Mouse (Mus musculus) forebrain, embryonic 14.5 days (tissue): ENCODE data around the gene Aatk. TPM values are rescaled to one million over a fixed set of nuclear protein-coding genes. Genes with fewer than 3 reads are reported as not detected.

Source experiments
- ATAC-seq: fragments of 200-750 bp; cut with Nextera tagmentation; 2 replicates; pipeline ENCODE4 v1.8.0; 2017; ENCODE audit warnings: mild to moderate bottlenecking, moderate library complexity
- DNase-seq: peaks from one replicate; pipeline ENCODE4 v3.0.0-alpha.2; 2015; ENCODE audit warnings: low spot score
- H3K27ac ChIP-seq: fragments of 300-500 bp; sonication (generic); 2 replicates; pipeline ENCODE4 v1.5.1; 2014; ENCODE audit warnings: low read depth, mild to moderate bottlenecking, control low read depth, low read length, moderate library complexity
- H3K27me3 ChIP-seq: fragments of 300-500 bp; sonication (generic); replicated peaks from 2 replicates; pipeline ENCODE4 v1.6.1; 2014; ENCODE audit warnings: low read length, control low read depth, mixed read lengths; ENCODE audit not compliant: control insufficient read depth, insufficient read depth
- H3K36me3 ChIP-seq: fragments of 300-500 bp; sonication (generic); 2 replicates; pipeline ENCODE4 v1.6.1; 2014; ENCODE audit warnings: low read length, control low read depth; ENCODE audit not compliant: control insufficient read depth, insufficient read depth
- H3K4me1 ChIP-seq: fragments of 300-500 bp; sonication (generic); 2 replicates; pipeline ENCODE4 v1.6.1; 2014; ENCODE audit warnings: antibody characterized with exemption, low read length, control low read depth; ENCODE audit not compliant: control insufficient read depth, insufficient read depth
- H3K4me2 ChIP-seq: fragments of 300-500 bp; sonication (generic); 2 replicates; pipeline ENCODE4 v1.6.1; 2014; ENCODE audit warnings: mild to moderate bottlenecking, control low read depth, low read length
- H3K4me3 ChIP-seq: fragments of 300-500 bp; sonication (generic); 2 replicates; pipeline ENCODE4 v1.5.1; 2014; ENCODE audit warnings: low read depth, low read length, control low read depth
- H3K9ac ChIP-seq: fragments of 300-500 bp; sonication (generic); 2 replicates; pipeline ENCODE4 v1.6.1; 2014; ENCODE audit warnings: mild to moderate bottlenecking, low read length, control low read depth, moderate library complexity
- H3K9me3 ChIP-seq: fragments of 300-500 bp; sonication (generic); replicated peaks from 2 replicates; pipeline ENCODE4 v1.6.1; 2016; ENCODE audit warnings: low read length, control low read depth, mixed read lengths; ENCODE audit not compliant: control insufficient read depth
- whole genome bisulfite sequencing: fragments of 180-500 bp; shearing (Covaris S2); extraction: QIAGEN DNeasy Blood & Tissue Kit; methylation state at CpG from one replicate; pipeline ENCODE4 v1.1.7; 2014; 5-methylcytosine and 5-hydroxymethylcytosine counted together
- polyA plus RNA-seq: library from polyadenylated mRNA; unstranded; fragments of >200 nt; fragmentation: Nextera tagmentation; extraction: Ambion mirVana; gene quantifications from 2 replicates; pipeline ENCODE4 v1.2.1, GENCODE M21; 2014

Aatk gene
- polyA plus RNA-seq, 1 experiment from 2014 or later: 10.9 TPM

DNA sequence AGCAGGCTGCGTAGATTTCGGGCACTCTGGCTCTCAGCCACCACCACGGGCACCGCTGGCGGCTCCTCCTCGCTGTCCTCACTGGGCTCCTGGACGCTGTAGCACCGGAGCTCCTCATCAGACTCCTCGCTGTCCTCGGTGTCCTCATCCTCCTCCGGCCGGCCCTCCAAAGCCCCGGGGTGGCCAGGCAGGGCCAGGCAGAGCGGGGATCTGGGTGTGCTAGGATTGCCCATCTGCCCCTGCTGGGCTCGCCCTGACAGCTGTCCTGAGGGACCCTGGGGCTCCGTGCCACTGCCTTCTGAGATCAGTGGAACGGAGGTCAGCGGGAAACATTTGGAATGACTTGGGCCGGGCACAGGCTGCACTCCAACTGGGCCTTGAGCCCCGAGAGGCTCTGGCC lies 37.0 kb downstream of the Aatk start:
- H3K9ac ChIP-seq: no peak overlapping the region
- H3K9me3 ChIP-seq: no peaks in the 10 kb centered on the region
- 87% methylated on average over 20 of the region's 20 CpGs for WGBS
- ATAC-seq: no peak
- 0 out of 2 replicates have a peak, but pooled peaks cover 3% of the 10 kb centered on the region for H3K27me3 ChIP-seq
- H3K27ac ChIP-seq: no peak overlapping the region
- H3K4me3 ChIP-seq: no peak overlapping the region
- no peak for DNase-seq
- H3K4me2 ChIP-seq: no peak overlapping the region
- H3K4me1 ChIP-seq: peaks cover 7% of the 10 kb centered on the region; the same call in 1 of the 2 replicates
- peaks cover 34% of the 10 kb centered on the region; the same call in 1 of the 2 replicates for H3K36me3 ChIP-seq

DNA sequence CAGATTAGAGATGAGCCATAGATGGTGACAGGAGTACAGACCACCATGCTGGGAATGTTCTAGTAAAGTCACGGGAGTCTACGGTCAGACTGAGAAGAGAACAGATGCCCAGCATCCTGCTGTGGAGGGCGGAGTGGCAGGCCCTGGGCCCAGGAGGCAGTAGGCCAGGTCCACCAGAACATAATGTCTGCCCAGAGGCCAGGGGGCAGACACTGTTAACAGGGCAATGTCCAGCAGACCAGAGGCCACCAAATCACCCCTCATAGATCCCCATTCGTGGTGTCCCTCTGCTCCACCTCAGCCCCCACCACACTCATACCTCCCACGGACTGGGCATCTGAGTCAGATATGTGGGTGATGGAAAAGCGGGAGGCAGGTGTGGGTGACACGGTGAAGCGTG lies 38.0 kb downstream of the Aatk start:
- WGBS: 90% methylated on average over 8 of the region's 8 CpGs
- Histone ChIP-seq H3K27me3 (0 out of 2 replicates have a peak, but pooled peaks cover 3% of the 10 kb centered on the region), H3K27ac (no peak overlapping the region), H3K36me3 (peaks cover 31% of the 10 kb centered on the region; the same call in 1 of the 2 replicates), H3K4me3 (no peak overlapping the region), H3K4me1 (peaks cover 7% of the 10 kb centered on the region; the same call in 1 of the 2 replicates), H3K9me3 (no peaks in the 10 kb centered on the region), H3K9ac (no peak overlapping the region), H3K4me2 (no peak overlapping the region)
- ATAC-seq (no peak), DNase-seq (no peak)

DNA sequence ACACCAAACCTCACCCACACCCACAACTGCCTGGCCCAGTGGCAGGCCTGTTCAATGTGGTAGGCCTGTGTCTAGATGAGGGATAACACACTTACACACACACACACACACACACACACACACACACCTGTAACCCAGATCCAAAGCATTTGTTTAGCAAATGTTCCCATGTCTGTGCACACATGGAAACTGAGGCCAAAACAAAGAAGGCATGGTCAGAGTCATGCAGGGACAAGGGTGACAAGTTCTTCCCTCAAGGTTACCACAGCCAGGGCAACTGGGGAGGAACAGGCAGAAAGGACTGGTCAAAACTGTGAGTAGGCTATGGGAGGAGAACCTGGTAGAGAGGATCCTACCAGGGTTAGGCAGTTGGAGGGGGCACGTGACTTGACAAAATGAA lies 38.5 kb downstream of the Aatk start:
- no peak overlapping the region for H3K9ac ChIP-seq
- DNase-seq: no peak
- H3K4me2 ChIP-seq: no peak overlapping the region
- no peak overlapping the region for H3K27ac ChIP-seq
- H3K4me1 ChIP-seq: peaks cover 7% of the 10 kb centered on the region; the same call in 1 of the 2 replicates
- no peaks in the 10 kb centered on the region for H3K9me3 ChIP-seq
- H3K4me3 ChIP-seq: no peak overlapping the region
- ATAC-seq: no peak
- 100% methylated on average over 1 of the region's 1 CpGs for WGBS
- H3K27me3 ChIP-seq: 0 out of 2 replicates have a peak, but pooled peaks cover 3% of the 10 kb centered on the region
- peaks cover 31% of the 10 kb centered on the region; the same call in 1 of the 2 replicates for H3K36me3 ChIP-seq

DNA sequence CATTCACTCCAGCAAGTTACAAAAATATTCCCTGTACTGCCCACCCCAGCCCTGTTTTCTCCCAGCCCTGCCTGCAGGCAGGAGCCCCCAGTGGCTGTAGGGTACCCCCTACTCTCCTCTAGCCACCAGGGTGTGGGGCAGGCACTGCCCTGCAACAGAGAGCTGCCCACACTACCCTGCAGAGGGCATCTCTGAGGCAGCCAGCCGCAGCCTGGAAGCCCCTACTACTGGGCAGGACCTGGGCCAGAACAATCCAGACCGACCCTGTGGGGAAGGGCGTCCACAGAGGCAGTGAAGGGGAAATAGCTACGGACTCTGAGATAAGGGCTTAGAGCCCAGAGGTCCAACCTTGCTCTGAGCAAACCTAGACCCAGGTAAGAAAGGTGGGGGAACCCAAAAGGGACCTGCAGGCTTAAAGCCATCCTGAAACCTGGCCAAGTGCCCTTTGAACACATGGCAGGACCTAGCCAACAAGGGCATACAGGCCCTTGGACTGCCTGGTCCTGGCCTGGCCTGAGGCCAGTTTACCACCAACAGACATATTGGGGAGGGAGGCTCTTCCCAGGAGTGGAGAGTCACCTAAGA lies 39.4 kb downstream of the Aatk start:
- H3K4me3 ChIP-seq: no peak overlapping the region
- H3K9me3 ChIP-seq: no peaks in the 10 kb centered on the region
- no peak overlapping the region for H3K9ac ChIP-seq
- DNase-seq (no peak), ATAC-seq (no peak)
- H3K4me1 ChIP-seq: peaks cover 4% of the 10 kb centered on the region; the same call in 1 of the 2 replicates
- H3K27ac ChIP-seq: no peak overlapping the region
- peaks cover 31% of the 10 kb centered on the region; the same call in 1 of the 2 replicates for H3K36me3 ChIP-seq
- H3K4me2 ChIP-seq: no peak overlapping the region
- 0 out of 2 replicates have a peak, but pooled peaks cover 3% of the 10 kb centered on the region for H3K27me3 ChIP-seq
- 68% methylated on average over 4 of the region's 4 CpGs for WGBS

DNA sequence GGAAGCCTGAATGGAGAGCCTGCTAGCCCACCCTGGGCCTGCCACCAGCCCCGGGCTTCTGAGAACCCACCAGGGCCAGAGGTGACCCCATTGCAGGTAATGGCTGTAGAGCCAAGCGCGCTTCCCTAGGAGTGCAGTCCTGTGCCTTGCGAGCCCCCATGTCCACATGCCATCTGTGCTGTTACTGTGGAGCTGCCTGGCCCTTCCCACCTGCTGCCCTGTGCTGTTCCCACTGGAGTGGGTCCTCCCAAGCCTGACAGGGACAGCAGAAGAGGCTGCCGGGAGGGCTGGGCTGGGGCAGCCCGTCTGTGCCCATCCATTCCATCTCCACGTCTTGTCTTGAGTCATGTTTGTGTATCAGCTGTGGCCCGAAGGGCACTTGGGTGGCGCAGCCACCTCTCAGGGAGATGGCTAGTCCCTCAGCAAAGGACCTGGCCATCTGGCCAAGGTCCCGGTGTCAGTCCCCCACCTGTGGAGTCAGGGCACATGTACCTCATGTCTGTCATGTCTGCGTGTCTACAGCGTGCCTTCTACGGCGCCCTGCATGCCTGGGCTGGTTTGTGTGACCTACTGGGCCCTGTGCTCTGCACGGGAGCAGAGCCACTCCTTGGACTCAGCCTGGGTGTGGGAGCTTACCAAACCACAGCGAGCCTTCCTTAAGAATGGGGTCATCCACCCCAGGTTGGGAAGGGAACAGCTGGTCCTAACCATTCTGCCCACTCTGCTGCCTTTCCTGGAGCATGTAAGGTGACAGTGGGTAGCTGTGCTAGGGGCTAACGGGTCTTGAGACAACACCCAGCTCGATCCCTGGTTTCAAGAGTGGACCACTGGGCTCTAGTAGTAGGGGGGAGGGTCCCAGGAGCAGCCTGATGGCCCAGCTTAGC lies 41.3 kb downstream of the Aatk start:
- Histone ChIP-seq H3K4me3 (no peak overlapping the region), H3K27ac (no peak overlapping the region), H3K9ac (no peak overlapping the region), H3K4me1 (no peaks in the 10 kb centered on the region), H3K4me2 (no peak overlapping the region), H3K36me3 (peaks cover 20% of the 10 kb centered on the region; the same call in 1 of the 2 replicates), H3K27me3 (no peaks in the 10 kb centered on the region), H3K9me3 (no peaks in the 10 kb centered on the region)
- no peak for DNase-seq
- WGBS: 93% methylated on average over 18 of the region's 18 CpGs
- ATAC-seq: no peak

DNA sequence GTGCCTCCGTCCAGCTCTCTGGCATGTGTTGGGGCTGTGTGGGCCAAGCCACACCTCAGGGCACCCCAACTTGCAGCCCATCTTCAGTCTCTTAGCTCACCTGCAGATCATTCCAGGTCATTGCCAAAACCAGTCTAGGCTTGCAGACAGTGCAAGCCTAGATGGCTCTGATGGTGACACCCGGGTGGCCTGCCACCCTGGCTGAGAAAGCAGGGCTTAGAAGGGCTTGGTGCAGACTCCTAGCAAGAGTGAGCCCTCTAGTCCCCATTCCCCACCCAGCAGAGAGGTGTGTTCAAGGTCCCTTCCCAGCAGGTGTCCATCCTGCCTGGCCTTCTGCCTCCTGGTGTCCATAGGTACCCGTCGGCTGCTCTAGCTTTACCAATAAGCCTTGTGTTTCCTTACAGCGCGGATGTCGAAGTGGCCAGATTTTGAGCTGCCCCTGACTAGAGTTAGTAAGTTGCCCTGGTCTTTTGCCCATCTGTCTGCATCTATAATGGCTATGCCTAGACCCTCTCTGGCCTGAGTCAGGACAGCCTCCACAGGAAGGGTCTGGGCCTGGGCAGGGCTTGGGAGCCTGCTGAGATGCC lies 44.2 kb downstream of the Aatk start:
- Histone ChIP-seq H3K9ac (no peak overlapping the region), H3K4me1 (no peaks in the 10 kb centered on the region), H3K36me3 (0 out of 2 replicates have a peak, but pooled peaks cover 5% of the 10 kb centered on the region), H3K9me3 (no peaks in the 10 kb centered on the region), H3K4me2 (no peak overlapping the region), H3K4me3 (no peak overlapping the region), H3K27me3 (no peaks in the 10 kb centered on the region), H3K27ac (no peak overlapping the region)
- ATAC-seq: no peak
- WGBS: 96% methylated on average over 7 of the region's 7 CpGs
- no peak for DNase-seq

DNA sequence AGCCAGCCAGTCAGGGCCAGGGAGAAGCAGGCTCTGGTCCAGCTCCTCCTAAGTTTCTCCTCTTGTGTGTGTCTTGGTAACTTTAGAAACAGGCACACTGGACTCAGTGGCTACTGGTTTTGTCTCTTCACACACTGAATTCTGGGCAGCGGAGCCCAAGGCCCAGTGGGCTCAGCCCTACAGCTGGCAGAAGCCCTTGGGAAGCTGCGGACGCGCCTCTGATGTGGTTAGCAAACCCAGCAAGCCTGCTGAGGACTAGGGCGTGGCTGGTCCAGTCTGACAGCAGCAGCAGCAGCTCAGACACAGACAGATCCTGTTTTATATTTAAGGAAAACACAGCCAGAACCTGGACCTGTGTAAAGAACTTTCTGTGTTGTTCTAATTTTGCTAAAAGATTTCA lies 44.9 kb downstream of the Aatk start:
- H3K4me1 ChIP-seq: no peaks in the 10 kb centered on the region
- peaks cover 8% of the 10 kb centered on the region; the same call in 1 of the 2 replicates for H3K36me3 ChIP-seq
- no peaks in the 10 kb centered on the region for H3K27me3 ChIP-seq
- no peak overlapping the region for H3K4me3 ChIP-seq
- H3K9me3 ChIP-seq: no peaks in the 10 kb centered on the region
- no peak overlapping the region for H3K9ac ChIP-seq
- DNase-seq (no peak), ATAC-seq (no peak)
- no peak overlapping the region for H3K4me2 ChIP-seq
- WGBS: 85% methylated on average over 5 of the region's 5 CpGs
- no peak overlapping the region for H3K27ac ChIP-seq

DNA sequence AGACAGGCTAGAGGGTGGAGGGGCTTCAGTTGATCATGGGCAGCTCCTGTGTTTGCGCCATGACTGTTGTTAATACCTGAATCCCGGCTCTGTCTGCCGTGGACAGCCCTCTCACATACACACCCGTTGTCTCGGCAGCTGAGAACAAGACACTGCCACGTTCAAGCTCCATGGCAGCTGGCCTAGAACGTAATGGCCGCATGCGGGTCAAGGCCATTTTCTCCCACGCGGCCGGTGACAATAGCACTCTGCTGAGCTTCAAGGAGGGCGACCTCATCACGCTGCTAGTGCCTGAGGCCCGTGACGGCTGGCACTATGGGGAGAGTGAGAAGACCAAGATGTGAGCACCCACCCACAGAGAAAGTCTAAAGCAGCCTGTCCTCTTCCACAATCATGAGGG lies 49.6 kb downstream of the Aatk start:
- Histone ChIP-seq H3K4me1 (no peaks in the 10 kb centered on the region), H3K4me2 (no peak overlapping the region), H3K27ac (no peak overlapping the region), H3K4me3 (no peak overlapping the region), H3K36me3 (peaks cover 5% of the 10 kb centered on the region; the same call in 1 of the 2 replicates), H3K9me3 (no peaks in the 10 kb centered on the region), H3K9ac (no peak overlapping the region), H3K27me3 (no peaks in the 10 kb centered on the region)
- ATAC-seq (no peak), DNase-seq (no peak)
- WGBS: 80% methylated on average over 16 of the region's 16 CpGs
